Mouse (Mus musculus) liver, embryonic 13.5 days (tissue): ENCODE measurements around the gene Antxrl. TPM values are rescaled to one million over a fixed set of nuclear protein-coding genes. Genes with fewer than 3 reads are reported as not detected.

Source experiments
- ATAC-seq: fragments of 200-750 bp; cut with Nextera tagmentation; 2 replicates; pipeline ENCODE4 v1.8.0; 2017; ENCODE audit warnings: low read depth, mild to moderate bottlenecking, moderate number of reproducible peaks, moderate library complexity
- DNase-seq: peaks from one replicate; pipeline ENCODE4 v3.0.0; 2022
- H3K27ac ChIP-seq: fragments of 300-500 bp; sonication (generic); 2 replicates; pipeline ENCODE4 v1.5.1; 2015; ENCODE audit warnings: moderate library complexity, mild to moderate bottlenecking, inconsistent platforms
- H3K27me3 ChIP-seq: fragments of 300-500 bp; sonication (generic); 2 replicates; pipeline ENCODE4 v1.6.1; 2015; ENCODE audit warnings: mild to moderate bottlenecking, inconsistent platforms
- H3K36me3 ChIP-seq: fragments of 300-500 bp; sonication (generic); 2 replicates; pipeline ENCODE4 v1.6.1; 2015; ENCODE audit warnings: mild to moderate bottlenecking, inconsistent platforms
- H3K4me1 ChIP-seq: fragments of 300-500 bp; sonication (generic); replicated peaks from 2 replicates; pipeline ENCODE4 v1.6.1; 2015; ENCODE audit warnings: inconsistent platforms
- H3K4me2 ChIP-seq: fragments of 300-500 bp; sonication (generic); 2 replicates; pipeline ENCODE4 v1.6.1; 2015; ENCODE audit warnings: inconsistent platforms, mild to moderate bottlenecking, moderate library complexity
- H3K4me3 ChIP-seq: fragments of 300-500 bp; sonication (generic); replicated peaks from 2 replicates; pipeline ENCODE4 v1.5.1; 2015; ENCODE audit warnings: mild to moderate bottlenecking, inconsistent platforms
- H3K9ac ChIP-seq: fragments of 300-500 bp; sonication (generic); 2 replicates; pipeline ENCODE4 v1.6.1; 2015; ENCODE audit warnings: mild to moderate bottlenecking, inconsistent platforms
- H3K9me3 ChIP-seq: fragments of 300-500 bp; sonication (generic); replicated peaks from 2 replicates; pipeline ENCODE4 v1.6.1; 2016; ENCODE audit warnings: inconsistent platforms
- WGBS: fragments of 180-500 bp; shearing (Covaris S2); methylation state at CpG from one replicate; pipeline ENCODE4 v1.1.7; 2015; ENCODE audit not compliant: insufficient replicate concordance; 5-methylcytosine and 5-hydroxymethylcytosine counted together
- polyA plus RNA-seq: library from polyadenylated mRNA; unstranded; fragments of >200 nt; fragmentation: Nextera tagmentation; extraction: Ambion mirVana; gene quantifications from 2 replicates; pipeline ENCODE4 v1.2.1, GENCODE M21; 2015

The Antxrl gene
- polyA plus RNA-seq, 1 experiment from 2014 or later, result not detected

DNA sequence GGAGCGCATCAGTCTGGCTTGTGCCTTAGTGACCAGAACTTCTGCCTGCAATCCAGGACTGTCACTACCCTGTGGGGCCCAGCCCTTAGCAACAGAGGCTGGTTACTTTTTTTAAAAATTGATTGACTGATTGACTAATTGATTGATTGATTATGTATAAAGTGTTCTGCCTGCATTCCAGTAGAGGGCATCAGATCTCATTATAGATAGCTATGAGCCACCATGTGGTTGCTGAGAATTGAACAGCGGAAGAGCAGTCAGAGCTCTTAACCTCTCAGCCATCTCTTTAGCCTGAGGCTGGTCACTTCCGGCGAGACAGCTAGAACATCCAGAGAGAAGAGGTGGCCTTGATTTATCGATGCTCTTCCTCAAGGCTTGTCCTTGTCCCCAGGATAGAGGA lies 24.7 kb downstream of the Antxrl start:
- WGBS, result 60% methylated on average over 5 of the region's 5 CpGs
- Histone ChIP-seq H3K4me1 (no peaks in the 10 kb centered on the region), H3K4me3 (no peak overlapping the region), H3K9ac (no peak overlapping the region), H3K4me2 (no peak overlapping the region), H3K36me3 (no peaks in the 10 kb centered on the region), H3K27me3 (no peaks in the 10 kb centered on the region), H3K9me3 (no peaks in the 10 kb centered on the region), H3K27ac (no peak overlapping the region)
- no peak for ATAC-seq
- no peak for DNase-seq

- Histone ChIP-seq H3K27ac (no peak overlapping the region), H3K4me2 (no peak overlapping the region), H3K9me3 (no peaks in the 10 kb centered on the region), H3K4me3 (no peak overlapping the region), H3K4me1 (no peaks in the 10 kb centered on the region), H3K36me3 (no peaks in the 10 kb centered on the region), H3K27me3 (no peaks in the 10 kb centered on the region), H3K9ac (no peak overlapping the region)
- DNase-seq, result no peak
- 43% methylated on average over 4 of the region's 4 CpGs for WGBS
- ATAC-seq, result no peak
Measured at GRCm38 (mm10) chr14:34078293-34078692, 25.8 kb downstream of the Antxrl start.

GRCm38 (mm10) chr14:34080321-34080997 lies 28.0 kb downstream of the Antxrl start:
- DNase-seq (peak; percentile 15), ATAC-seq (0 out of 2 replicates have a peak, but pooled peaks have one; percentile 26)
- Histone ChIP-seq H3K4me3 (no peak overlapping the region), H3K27ac (no peak overlapping the region), H3K4me1 (no peaks in the 10 kb centered on the region), H3K9me3 (no peaks in the 10 kb centered on the region), H3K4me2 (no peak overlapping the region), H3K36me3 (no peaks in the 10 kb centered on the region), H3K27me3 (no peaks in the 10 kb centered on the region), H3K9ac (no peak overlapping the region)
- WGBS, result 8% methylated on average over 11 of the region's 11 CpGs

DNA sequence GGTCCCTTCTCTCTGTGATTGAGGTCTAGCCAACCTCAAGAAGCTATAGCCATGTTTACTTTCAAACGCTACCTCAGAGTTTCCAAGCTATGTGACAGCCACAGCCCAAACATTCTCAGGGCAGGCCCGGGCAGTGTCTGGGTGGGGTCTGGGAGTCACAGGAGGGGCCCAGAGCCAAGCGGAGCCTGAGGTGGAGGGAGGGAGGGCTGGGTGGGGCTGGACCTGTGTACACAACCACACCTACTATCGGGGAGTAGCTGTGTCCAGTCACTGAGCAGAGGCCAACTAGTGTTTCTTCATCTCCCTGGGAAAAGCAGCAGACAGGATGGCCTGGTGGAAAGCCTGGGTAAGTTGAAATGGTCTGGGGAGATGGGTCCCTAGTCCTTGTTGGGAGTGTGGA lies 33.2 kb downstream of the Antxrl start, which contains the start of gene Anxa8:
TSS of gene Anxa8 (plus strand) at position 251 of the 400 bp plus-strand sequence.
- DNase-seq, result no peak
- no peak for ATAC-seq

GRCm38 (mm10) chr14:34086806-34087205 lies 34.3 kb downstream of the Antxrl start:
- 56% methylated on average over 4 of the region's 4 CpGs for WGBS
- Histone ChIP-seq H3K27me3 (no peaks in the 10 kb centered on the region), H3K9ac (no peak overlapping the region), H3K4me1 (no peaks in the 10 kb centered on the region), H3K36me3 (no peaks in the 10 kb centered on the region), H3K4me2 (no peak overlapping the region), H3K27ac (no peak overlapping the region), H3K9me3 (no peaks in the 10 kb centered on the region), H3K4me3 (no peak overlapping the region)
- no peak for ATAC-seq
- no peak for DNase-seq

More for the DNA sequence above, 33.2 kb downstream of the Antxrl start, which contains the start of gene Anxa8:
- Histone ChIP-seq H3K27ac (no peak within 1 kb of the TSS), H3K27me3 (no peaks in the 10 kb centered on the region), H3K36me3 (no peaks in the 10 kb centered on the region), H3K4me3 (no peak within 1 kb of the TSS), H3K4me2 (no peak within 1 kb of the TSS), H3K9ac (no peak within 1 kb of the TSS), H3K9me3 (no peaks in the 10 kb centered on the region), H3K4me1 (no peaks in the 10 kb centered on the region)
- 45% methylated on average over 4 of the region's 4 CpGs for WGBS

DNA sequence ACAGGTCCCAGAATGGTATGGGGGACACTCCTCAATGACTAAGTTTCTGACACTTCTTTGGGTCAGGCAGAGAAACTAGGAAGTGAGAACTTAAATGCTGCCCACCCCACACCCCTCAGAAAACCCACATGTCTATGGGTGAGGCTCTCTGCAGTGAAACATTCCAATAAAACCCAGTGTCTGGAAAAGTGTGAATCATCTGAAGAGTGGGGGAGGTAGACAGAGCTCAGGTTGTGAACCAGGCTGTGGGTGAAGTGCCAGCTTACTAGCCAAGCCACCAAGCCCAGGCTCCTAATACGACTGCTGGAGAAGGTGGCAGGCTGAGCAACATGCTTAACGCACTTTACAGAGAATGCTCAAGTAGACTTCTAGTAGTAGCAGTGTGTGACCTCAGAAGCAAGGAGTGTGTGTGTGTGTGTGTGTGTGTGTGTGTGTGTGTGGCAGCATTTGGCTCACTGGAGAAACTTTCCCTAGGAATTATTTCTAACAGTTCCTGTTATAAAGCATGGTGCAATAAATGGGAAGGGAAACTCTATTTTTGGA lies 35.4 kb downstream of the Antxrl start:
- WGBS, result 57% methylated on average over 2 of the region's 2 CpGs
- no peak overlapping the region for H3K4me3 ChIP-seq
- H3K4me1 ChIP-seq, result no peaks in the 10 kb centered on the region
- DNase-seq (no peak), ATAC-seq (no peak)
- no peaks in the 10 kb centered on the region for H3K36me3 ChIP-seq
- no peak overlapping the region for H3K4me2 ChIP-seq
- H3K27me3 ChIP-seq, result no peaks in the 10 kb centered on the region
- H3K9me3 ChIP-seq, result no peaks in the 10 kb centered on the region
- H3K27ac ChIP-seq, result no peak overlapping the region
- no peak overlapping the region for H3K9ac ChIP-seq

GRCm38 (mm10) chr14:34089796-34090195 lies 37.3 kb downstream of the Antxrl start:
- no peaks in the 10 kb centered on the region for H3K9me3 ChIP-seq
- ATAC-seq, result no peak

GRCm38 (mm10) chr14:34091475-34091874 lies 39.0 kb downstream of the Antxrl start:
- Histone ChIP-seq H3K27me3 (no peaks in the 10 kb centered on the region), H3K27ac (no peak overlapping the region), H3K4me3 (no peak overlapping the region), H3K9ac (no peak overlapping the region), H3K4me2 (no peak overlapping the region), H3K36me3 (no peaks in the 10 kb centered on the region), H3K4me1 (no peaks in the 10 kb centered on the region), H3K9me3 (no peaks in the 10 kb centered on the region)
- DNase-seq, result no peak
- 57% methylated on average over 5 of the region's 5 CpGs for WGBS
- ATAC-seq, result no peak

More at GRCm38 (mm10) chr14:34089796-34090195, 37.3 kb downstream of the Antxrl start:
- WGBS, result 57% methylated on average over 8 of the region's 8 CpGs
- no peak for DNase-seq
- H3K27me3 ChIP-seq, result no peaks in the 10 kb centered on the region
- H3K36me3 ChIP-seq, result no peaks in the 10 kb centered on the region
- no peak overlapping the region for H3K4me2 ChIP-seq
- H3K4me1 ChIP-seq, result no peaks in the 10 kb centered on the region
- no peak overlapping the region for H3K9ac ChIP-seq
- H3K4me3 ChIP-seq, result no peak overlapping the region
- no peak overlapping the region for H3K27ac ChIP-seq

GRCm38 (mm10) chr14:34092856-34093255 lies 40.3 kb downstream of the Antxrl start:
- no peak for DNase-seq
- H3K9me3 ChIP-seq, result no peaks in the 10 kb centered on the region
- no peak overlapping the region for H3K9ac ChIP-seq
- H3K27me3 ChIP-seq, result no peaks in the 10 kb centered on the region
- no peaks in the 10 kb centered on the region for H3K36me3 ChIP-seq
- no peak overlapping the region for H3K4me3 ChIP-seq
- WGBS, result 57% methylated on average over 1 of the region's 1 CpGs
- no peak for ATAC-seq
- no peak overlapping the region for H3K27ac ChIP-seq
- no peak overlapping the region for H3K4me2 ChIP-seq
- no peaks in the 10 kb centered on the region for H3K4me1 ChIP-seq

DNA sequence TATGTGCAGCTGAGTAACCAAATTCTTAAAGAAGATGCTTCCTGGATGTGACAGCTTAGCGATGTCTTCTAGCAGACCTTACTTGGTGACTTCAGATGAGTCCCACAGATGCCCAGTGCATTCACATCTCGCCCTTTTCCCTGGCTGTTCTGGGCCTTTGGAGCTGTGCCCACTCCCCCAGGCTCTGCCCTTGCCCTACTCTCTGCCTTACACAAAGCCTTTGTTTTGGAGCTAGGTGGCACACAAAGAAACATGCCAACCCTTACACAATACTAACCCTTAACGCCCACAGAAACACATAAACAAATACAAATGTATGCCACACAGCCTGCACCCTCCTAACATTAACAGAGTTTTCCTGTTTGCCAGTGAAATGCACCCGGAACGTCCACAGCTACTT lies 43.7 kb downstream of the Antxrl start:
- Histone ChIP-seq H3K4me2 (no peak overlapping the region), H3K4me1 (no peaks in the 10 kb centered on the region), H3K4me3 (no peak overlapping the region), H3K9ac (no peak overlapping the region), H3K27me3 (no peaks in the 10 kb centered on the region), H3K27ac (no peak overlapping the region), H3K36me3 (no peaks in the 10 kb centered on the region), H3K9me3 (no peaks in the 10 kb centered on the region)
- 54% methylated on average over 5 of the region's 5 CpGs for WGBS
- DNase-seq (no peak), ATAC-seq (no peak)

- Histone ChIP-seq H3K9me3 (no peaks in the 10 kb centered on the region), H3K4me3 (no peak within 1 kb of the TSS), H3K4me1 (no peaks in the 10 kb centered on the region), H3K9ac (no peak within 1 kb of the TSS), H3K36me3 (no peaks in the 10 kb centered on the region), H3K27me3 (no peaks in the 10 kb centered on the region), H3K27ac (no peak within 1 kb of the TSS), H3K4me2 (no peak within 1 kb of the TSS)
- 64% methylated on average over 5 of the region's 5 CpGs for WGBS
- ATAC-seq (no peak), DNase-seq (no peak)
Measured at GRCm38 (mm10) chr14:34102601-34103000, 50.1 kb downstream of the Antxrl start, which contains the start of gene A630023A22Rik. A630023A22Rik (minus strand) TSS chr14:34102754.

DNA sequence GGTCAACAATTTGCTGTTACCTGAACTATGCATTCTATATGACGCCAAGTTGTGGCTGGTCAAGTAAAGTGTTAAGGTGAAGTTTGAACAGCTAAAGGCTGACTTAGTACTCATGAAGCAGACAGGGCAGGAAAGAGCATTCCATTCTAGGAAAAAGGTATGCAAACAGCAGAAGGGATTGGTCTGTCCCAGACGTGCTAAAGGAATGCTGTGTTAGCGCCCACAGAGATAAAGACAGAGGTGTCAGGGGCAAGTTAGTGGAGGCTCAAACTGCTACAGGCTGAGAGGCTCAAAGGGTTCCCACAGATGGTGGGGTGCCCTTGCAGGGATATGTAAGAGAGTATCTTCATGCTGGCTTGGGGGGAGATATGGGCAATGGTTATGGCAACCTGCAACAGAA lies 51.3 kb downstream of the Antxrl start:
- no peaks in the 10 kb centered on the region for H3K9me3 ChIP-seq
- WGBS, result 53% methylated on average over 3 of the region's 3 CpGs
- no peaks in the 10 kb centered on the region for H3K4me1 ChIP-seq
- ATAC-seq, result no peak
- no peak overlapping the region for H3K4me2 ChIP-seq
- no peak overlapping the region for H3K9ac ChIP-seq
- no peaks in the 10 kb centered on the region for H3K27me3 ChIP-seq
- no peaks in the 10 kb centered on the region for H3K36me3 ChIP-seq
- no peak for DNase-seq
- H3K4me3 ChIP-seq, result no peak overlapping the region
- no peak overlapping the region for H3K27ac ChIP-seq
